Comparison of ENCODE assay signal across 25 mouse cellular contexts in genomic region chr1:181073075-181073474, GRCm38 (mm10). TPM values are rescaled to one million over a fixed set of nuclear protein-coding genes. Genes with fewer than 3 reads are reported as not detected.
DNase-seq lines count a peak whose midpoint lies in the region; ATAC-seq and TF ChIP-seq lines count a peak whose summit lies in the region.
"Had no signal": no experiment of that assay in that cellular context is flagged by ENCODE, and none has a peak within 500 bp of the region (broad histone marks: within the 10 kb centered on the region; RNA-seq: fewer than 3 reads in every experiment).

No protein-coding gene starts in this region.

- TF ChIP-seq CTCF in heart, postnatal 0 days (IDR thresholded peaks at IDR 0.05; ENCODE audit: low read depth): peak; percentile 6; the same call in 1 of the 2 replicates
- peak; percentile 7; the same call in 1 of the 2 replicates for TF ChIP-seq CTCF in brain, embryonic 14.5 days (IDR thresholded peaks at IDR 0.05; ENCODE audit: borderline replicate concordance, extremely low read depth, insufficient read depth, insufficient read length)

- H3K9ac ChIP-seq in heart, postnatal 0 days (replicated peaks; ENCODE audit: low read depth, low read length): no peak overlapping the region
- H3K9ac ChIP-seq: limb, embryonic 12.5 days; lung, embryonic 15.5 days had no signal

- H3K27me3 ChIP-seq in heart, postnatal 0 days (ENCODE audit: control insufficient read depth, insufficient read depth, low read length): no peaks in the 10 kb centered on the region
- H3K27me3 ChIP-seq: limb, embryonic 12.5 days; lung, embryonic 15.5 days had no signal

- no peak for TF ChIP-seq POLR2A in brain, embryonic 14.5 days (IDR thresholded peaks at IDR 0.05; ENCODE audit: borderline replicate concordance, extremely low read depth, insufficient read depth, insufficient read length, poor library complexity, severe bottlenecking)

- H3K9me3 ChIP-seq in heart, postnatal 0 days (replicated peaks; ENCODE audit: control insufficient read depth, low read length): no peaks in the 10 kb centered on the region
- H3K9me3 ChIP-seq: forebrain, embryonic 10.5 days; heart, embryonic 10.5 days; limb, embryonic 12.5 days; lung, embryonic 15.5 days had no signal

- no peaks in the 10 kb centered on the region for H3K4me1 ChIP-seq in heart, postnatal 0 days (ENCODE audit: control insufficient read depth, insufficient read depth)
- H3K4me1 ChIP-seq: forebrain, embryonic 10.5 days; heart, embryonic 10.5 days; limb, embryonic 12.5 days; lung, embryonic 15.5 days had no signal

- no peak overlapping the region for H3K4me3 ChIP-seq in heart, postnatal 0 days (ENCODE audit: low read depth, low read length)
- H3K4me3 ChIP-seq: forebrain, embryonic 10.5 days; heart, embryonic 10.5 days; limb, embryonic 12.5 days; lung, embryonic 15.5 days had no signal

- 40% methylated on average over 5 of the region's 5 CpGs for WGBS in heart, postnatal 0 days

- no peak for TF ChIP-seq EP300 in heart, postnatal 0 days (IDR thresholded peaks at IDR 0.05; ENCODE audit: low read depth)

- H3K36me3 ChIP-seq in heart, postnatal 0 days (replicated peaks; ENCODE audit: control insufficient read depth, insufficient read depth, low read length): no peaks in the 10 kb centered on the region
- H3K36me3 ChIP-seq: forebrain, embryonic 10.5 days; heart, embryonic 10.5 days; limb, embryonic 12.5 days; lung, embryonic 15.5 days had no signal

- H3K27ac ChIP-seq in heart, postnatal 0 days (ENCODE audit: low read depth): no peak overlapping the region
- H3K27ac ChIP-seq: forebrain, embryonic 10.5 days; heart, embryonic 10.5 days; limb, embryonic 12.5 days; lung, embryonic 15.5 days had no signal

- H3K4me2 ChIP-seq in heart, postnatal 0 days (ENCODE audit: low read depth, low read length): no peak overlapping the region
- H3K4me2 ChIP-seq: limb, embryonic 12.5 days; lung, embryonic 15.5 days had no signal

- DNase-seq in heart, postnatal 0 days (ENCODE audit: low spot score): no peak
- no peak for DNase-seq in heart, adult 18-20 months
- DNase-seq in thymus, postnatal 4 days: peak; percentile 35
- DNase-seq in thymus, postnatal 36 days: no peak
- DNase-seq in brain, embryonic 14.5 days (ENCODE audit: low read depth): no peak
- no peak for DNase-seq in embryo, embryonic 9.5 days (ENCODE audit: extremely low spot score)
- DNase-seq in lung, postnatal 36 days: no peak
- DNase-seq: cerebellum, adult 9-11 months; gastrocnemius, postnatal 10 days; kidney, adult 9 months; kidney, postnatal 4 days; right cerebral cortex, adult 18-20 months; spleen, adult 18-20 months had no signal

- no peak for ATAC-seq in heart, postnatal 0 days (ENCODE audit: insufficient read depth, low read depth)
- ATAC-seq: hindbrain, embryonic 16.5 days had no signal

RNA-seq across cellular contexts. Expression of gene 9130409I23Rik, which starts 22.0 kb away (rescaled TPM):
- total RNA-seq in heart, postnatal 0 days (2014; rRNA removed; ENCODE audit: low replicate concordance): not detected in 2 replicates
- polyA plus RNA-seq in heart, postnatal 0 days (2015; fragmentation: Nextera tagmentation; extraction: Ambion mirVana): not detected in 2 replicates
- not detected for total RNA-seq in heart, adult 18-20 months (2021)
- polyA plus RNA-seq in brain, embryonic 14.5 days (2012; rRNA removed): not detected in 2 replicates
- total RNA-seq: adrenal gland, postnatal 36 days; gastrocnemius, postnatal 10 days; heart, postnatal 25 days; layer of hippocampus, postnatal 10 days; megakaryocyte-erythroid progenitor cell, adult 5-6 weeks; midbrain, postnatal 0 days had no signal
- polyA plus RNA-seq: embryonic facial prominence, embryonic 14.5 days; forebrain, embryonic 10.5 days; heart, embryonic 10.5 days; hindbrain, embryonic 16.5 days; limb, embryonic 12.5 days; lung, embryonic 15.5 days; midbrain, postnatal 0 days; neural tube, embryonic 11.5 days had no signal

RNA-seq across cellular contexts. Expression of gene Ephx1, which starts 52.4 kb away (rescaled TPM):
- total RNA-seq in heart, postnatal 0 days (2014; rRNA removed; ENCODE audit: low replicate concordance): 6.9 and 13.4 TPM in 2 replicates
- 10.2 and 10.6 TPM in 2 replicates for polyA plus RNA-seq in heart, postnatal 0 days (2015; fragmentation: Nextera tagmentation; extraction: Ambion mirVana)
- 10 to 100 TPM; 28.7 to 37.5 TPM for total RNA-seq in heart, adult 18-20 months (2021)
- polyA plus RNA-seq in brain, embryonic 14.5 days (2012; rRNA removed): 2.8 and 5.1 TPM in 2 replicates
- total RNA-seq: megakaryocyte-erythroid progenitor cell, adult 5-6 weeks had no signal
